Mouse (Mus musculus) stomach, postnatal 0 days (tissue): Measurements from ENCODE around the gene Atoh8.

ENCODE experiments used
- CTCF ChIP-seq: IDR thresholded peaks from 2 replicates; pipeline ENCODE4 v1.5.1; 2016; ENCODE audit warnings: antibody characterized with exemption, low read depth, mild to moderate bottlenecking, moderate library complexity
- EP300 ChIP-seq: optimal IDR thresholded peaks from 2 replicates; pipeline ENCODE3; 2016; ENCODE audit warnings: antibody characterized with exemption

- TF ChIP-seq EP300: no peak
- no peak for TF ChIP-seq CTCF
Measured at GRCm38 (mm10) chr6:72222876-72223275, 12.5 kb downstream of the Atoh8 start.
